Mouse (Mus musculus) cerebellum, adult 11-12 months (tissue): ENCODE data around the gene Rims1.
A peak's percentile ranks its signal among the peaks of the same experiment; 100 is the strongest.

Experiments used
- DNase-seq: peaks from one replicate; pipeline ENCODE4 v3.0.0; 2022

Gene Rims1

DNA sequence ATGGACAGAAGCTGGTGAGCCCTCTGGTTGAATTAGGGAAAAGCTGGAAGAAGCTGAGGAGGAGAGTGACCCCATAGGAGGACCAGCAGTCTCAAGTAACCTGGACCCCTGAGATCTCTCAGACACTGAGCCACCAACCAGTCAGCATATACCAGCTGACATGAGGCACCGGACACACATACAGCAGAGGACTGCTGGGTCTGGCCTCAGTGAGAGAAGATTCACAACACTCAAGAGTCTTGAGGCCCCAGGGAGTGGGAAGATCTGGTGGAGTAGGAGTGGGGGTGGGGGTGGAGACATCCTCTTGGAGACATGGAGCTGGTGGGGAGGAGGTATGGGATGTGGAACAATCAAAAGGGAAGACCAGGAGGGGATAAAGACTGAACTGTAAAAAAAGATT, 233.1 kb downstream of the Rims1 start:
- no peak for DNase-seq

DNA sequence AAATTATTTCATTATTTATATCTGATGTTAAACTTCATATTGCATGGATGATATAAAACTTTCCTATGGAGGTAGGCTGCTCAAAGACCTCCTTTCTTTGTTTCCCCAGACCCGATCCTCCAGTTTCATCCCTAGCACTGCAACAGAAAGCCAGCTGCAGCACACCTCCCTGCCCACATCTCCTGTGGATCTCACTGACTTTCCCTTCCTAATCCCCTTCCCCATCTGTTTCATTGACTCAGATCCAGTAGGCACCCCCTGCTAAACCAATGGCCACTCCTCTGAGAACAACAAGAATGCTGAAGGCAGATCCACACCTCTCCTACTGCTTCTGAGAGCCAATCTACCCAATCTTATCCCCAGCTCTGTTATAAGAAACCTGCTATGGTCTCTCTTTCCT, 259.5 kb downstream of the Rims1 start:
- no peak for DNase-seq

DNA sequence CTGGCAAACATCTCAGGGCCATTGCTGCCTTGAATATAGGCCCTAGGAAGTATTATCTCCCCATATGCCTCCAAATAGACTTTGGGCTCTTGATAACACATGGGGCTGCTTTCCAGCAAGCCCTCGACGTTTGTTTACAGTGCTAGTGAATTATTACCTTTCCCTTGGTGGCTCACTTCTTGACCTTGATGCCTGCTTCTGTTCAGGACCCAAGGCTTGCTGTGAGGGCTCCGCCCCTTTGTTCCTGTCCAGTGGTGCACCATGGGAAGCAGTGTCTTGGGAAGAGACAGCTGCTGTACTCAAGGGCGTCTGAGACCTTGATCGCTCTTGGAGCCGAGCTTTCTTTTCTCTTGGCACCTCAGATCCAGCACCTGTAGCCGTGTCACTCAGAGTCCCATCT, 267.7 kb downstream of the Rims1 start:
- DNase-seq = no peak

DNA sequence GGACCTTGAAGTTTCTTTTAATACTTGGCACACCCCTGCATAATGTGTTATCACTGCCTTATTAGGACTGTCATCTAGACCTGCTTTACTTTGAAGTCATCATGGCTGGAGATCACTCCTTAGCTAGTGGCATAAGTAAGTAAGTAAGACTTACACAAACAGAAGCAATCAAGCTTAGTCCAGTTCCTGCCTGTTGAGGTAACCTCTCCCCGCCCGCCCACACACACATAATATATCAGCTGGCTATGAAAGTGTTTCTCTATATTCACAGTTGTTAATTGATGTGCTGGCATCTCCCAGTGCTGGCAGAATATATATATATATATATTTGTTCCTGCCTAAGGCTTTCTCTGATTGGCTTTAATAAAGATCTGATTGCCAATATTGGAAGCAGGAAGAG, 269.0 kb downstream of the Rims1 start:
- DNase-seq = no peak

DNA sequence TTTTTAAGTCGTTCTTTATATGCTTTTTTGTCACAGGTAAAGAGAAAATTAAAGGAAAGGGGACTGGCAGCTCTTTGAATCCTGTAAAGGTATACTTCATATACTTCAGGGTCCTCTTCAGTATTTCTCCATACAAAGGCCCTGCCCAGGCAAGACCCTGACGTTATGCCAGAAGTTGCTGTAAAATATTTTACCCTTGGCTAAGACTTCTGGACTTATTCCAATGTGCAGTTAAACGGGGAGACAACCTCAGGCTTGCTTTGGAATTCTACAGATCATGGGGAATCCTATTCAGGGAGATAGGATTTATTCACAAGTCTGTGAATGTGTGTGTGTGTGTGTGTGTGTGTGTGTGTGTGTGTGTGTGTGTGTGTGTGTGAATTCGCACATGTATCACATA, 270.7 kb downstream of the Rims1 start:
- no peak for DNase-seq

DNA sequence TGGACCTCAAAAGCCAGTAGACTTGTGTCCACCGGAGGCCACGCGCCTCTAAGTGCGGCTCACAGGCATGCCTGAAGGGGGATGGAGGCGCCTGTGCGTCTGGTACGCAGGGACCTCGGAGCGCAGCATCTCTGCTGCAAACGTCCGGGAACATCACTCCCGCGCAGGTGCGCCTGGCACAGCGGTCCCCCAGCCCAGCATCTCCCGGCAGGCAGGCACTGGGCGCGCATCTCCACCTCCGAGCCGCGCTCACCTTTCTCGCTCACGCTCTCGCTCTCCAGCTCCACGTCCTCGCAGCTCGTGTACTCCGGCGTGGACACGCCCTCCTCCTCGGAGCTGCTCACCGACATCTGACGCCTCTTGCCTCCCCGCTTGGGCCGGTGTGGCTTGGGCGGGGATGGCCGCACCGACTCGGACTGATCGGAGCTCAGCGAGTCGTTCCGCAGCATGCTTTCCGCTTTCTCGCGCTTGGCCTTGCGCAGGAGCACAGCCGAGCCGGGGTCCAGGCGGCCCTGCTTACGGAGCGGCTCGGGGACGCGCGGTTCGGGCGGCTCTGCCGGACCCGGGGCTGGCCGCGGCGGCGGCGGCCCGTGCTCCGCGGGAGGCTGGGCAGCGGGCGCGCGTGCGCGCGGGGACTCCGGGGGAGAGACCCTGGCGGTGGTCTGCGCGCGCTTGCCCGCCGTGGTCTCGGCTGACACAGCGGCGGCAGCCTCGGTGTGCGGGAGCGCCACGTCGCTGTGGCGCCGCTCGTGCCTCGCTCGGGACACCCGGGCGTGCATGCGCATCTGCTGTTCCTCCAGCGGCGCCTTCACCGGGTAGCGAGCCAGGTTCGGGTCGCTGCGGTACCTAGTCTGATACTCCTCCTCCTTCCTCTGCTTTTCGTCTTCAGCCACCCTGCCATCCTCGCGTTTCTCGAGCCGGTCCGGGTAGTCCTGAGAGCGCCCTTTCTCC, 272.4 kb downstream of the Rims1 start:
- peak; percentile 60 for DNase-seq

DNA sequence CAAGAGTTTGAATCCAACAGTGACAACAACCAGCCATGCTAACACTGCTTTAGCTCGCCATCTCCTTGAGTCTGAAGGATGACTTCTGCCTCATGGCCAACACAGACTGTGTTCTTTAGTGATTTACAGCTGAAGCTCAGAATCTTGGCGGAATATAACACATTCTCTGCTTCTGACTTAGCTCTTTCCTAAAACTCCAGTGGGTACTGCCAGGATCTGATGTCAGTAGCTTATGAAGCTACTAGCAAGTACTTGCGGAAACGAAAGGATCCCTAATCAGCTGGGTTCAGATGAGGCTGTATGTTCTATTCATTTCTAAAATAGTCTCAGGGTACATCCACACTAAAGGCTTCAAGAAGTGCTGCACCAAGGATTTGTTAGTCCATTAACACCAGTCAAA, 290.7 kb downstream of the Rims1 start:
- no peak for DNase-seq

DNA sequence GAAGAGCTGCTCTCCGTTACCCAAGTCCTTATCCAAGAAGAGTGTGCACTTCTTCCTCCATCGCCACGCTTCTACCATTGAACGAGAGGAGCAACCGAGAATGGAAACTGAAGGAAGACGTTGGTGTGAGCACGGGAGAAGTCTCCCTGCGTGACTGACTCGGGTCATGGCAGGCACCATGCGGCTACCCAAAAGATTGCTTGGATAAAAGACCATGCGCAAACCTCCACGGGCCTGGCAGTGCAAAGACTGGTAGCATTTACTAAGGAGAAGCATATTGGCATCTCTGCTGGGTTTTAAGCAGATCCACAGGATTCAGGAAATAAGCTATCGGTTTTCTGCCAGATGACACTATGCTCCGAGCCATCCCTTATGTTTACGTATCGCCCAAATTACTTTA, 293.4 kb downstream of the Rims1 start:
- peak; percentile 91 for DNase-seq

DNA sequence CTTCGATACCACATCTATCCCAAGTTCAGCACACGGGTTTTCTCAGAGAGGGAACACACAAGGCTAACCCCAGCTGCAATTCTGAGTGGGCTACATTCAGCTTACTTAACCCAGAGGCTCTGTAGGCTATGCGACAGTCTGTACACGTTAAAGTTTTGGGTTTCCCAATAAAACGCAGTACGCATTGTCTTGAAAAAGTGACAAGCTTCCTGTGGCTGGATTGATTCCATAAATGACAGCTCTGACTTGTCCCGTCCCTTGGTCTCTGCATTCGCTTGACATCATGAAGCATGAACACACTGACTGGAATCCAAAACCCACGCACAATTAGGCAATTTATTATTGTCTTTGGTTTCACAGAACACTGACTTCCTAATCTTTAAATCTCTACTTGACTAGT, 294.2 kb downstream of the Rims1 start:
- peak; percentile 38 for DNase-seq

DNA sequence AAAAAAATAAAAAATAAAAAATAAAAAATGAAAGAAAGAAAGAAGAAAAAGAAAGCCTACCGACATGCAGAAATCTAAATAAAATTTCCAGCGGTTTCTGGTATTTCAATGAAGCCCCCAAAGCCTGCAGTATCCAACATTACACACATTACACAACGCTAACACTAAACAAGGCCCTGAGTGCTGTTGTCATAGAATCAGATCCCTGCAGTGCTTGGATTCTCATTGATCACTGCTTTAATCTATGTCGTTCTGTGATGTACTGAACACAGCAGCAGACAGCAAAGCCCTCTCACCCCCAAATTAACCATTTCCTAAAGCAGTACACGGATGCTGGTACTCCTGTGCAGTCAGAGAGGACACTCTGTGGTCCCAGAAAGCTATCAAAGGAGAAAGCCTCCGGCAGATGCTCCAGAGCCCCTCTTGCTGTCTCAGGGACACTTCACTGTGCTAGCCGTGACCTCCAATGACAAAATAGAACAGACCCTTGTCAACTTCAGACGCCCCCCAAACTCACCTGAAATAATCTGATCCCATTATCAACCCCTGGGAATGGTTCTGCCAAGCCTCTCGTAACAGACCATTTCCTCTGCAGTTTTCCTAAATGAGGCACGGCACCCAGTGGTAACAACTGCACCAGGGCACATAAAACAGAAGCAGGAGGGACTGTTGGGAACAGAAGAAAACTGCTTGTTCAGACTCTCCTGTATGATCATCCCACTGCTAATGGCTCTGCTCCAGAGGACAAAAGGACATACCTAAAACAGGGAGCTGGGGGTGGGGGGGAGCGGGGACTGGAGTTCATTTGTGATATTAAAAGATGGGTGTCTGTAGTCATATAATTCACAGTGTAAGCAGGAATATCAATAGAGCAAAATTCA, 296.8 kb downstream of the Rims1 start:
- peak; percentile 33 for DNase-seq

DNA sequence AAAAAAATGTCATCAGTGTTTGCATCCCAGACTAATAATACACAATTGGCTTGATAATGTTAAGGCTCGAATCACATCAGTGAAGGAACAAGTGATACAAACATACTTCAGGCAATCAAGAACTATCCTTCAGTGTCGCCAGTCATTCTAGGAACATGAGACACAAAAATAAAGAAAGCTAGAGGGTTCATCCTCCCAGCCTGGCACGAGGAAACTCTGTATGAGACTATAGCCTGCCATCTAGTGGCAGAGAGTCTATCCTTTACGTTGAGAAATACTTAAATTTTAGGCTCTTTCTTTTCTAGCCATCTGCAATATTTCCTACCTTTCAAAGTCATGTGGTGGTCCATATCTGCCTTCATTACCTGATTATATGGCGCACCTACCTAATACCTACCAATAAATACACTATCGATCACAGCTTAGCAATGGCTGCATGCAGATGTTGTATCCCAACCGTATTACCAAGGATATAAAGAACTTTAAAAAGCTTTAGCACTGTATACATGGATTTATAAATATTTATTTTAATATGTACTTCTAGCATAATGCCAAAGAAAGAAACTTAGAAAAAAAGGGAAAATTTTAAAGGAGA, 318.4 kb downstream of the Rims1 start:
- DNase-seq = no peak

DNA sequence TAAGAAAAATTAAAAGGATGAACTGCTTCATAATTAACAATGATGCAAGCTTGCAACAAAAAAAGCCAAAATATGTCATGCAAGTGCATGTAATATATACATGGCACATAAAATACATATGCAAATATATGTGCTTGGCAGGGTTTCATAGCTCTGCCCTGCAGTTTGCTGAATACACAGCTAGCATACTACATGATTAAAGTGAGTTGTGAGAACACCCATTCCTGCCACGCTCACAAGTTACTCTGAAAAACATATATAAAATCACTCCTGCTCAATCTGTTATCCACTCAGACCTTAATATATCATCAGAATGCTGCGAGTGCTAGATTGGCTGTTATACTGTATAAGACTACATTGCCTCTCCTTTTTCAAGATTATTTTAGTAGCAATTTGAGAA, 329.6 kb downstream of the Rims1 start:
- no peak for DNase-seq

DNA sequence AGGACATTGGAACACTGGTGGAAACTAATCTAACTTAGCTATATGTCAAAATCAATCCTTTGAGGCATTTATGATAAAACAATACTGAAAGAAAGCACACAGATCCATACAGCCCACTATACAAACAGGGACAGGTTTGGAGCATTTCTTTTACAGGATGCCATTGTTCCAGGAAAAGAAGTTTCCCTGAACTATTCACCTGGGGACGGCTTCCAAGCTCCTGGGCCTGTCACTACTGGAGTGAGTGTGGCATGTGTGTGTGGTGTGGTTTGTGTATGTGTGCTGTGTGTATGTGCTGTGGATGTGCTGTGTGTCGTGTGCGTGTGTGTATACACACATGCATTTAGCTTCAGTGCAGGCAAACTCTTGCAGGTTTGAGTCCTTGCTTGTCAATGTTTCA, 338.8 kb downstream of the Rims1 start:
- no peak for DNase-seq

DNA sequence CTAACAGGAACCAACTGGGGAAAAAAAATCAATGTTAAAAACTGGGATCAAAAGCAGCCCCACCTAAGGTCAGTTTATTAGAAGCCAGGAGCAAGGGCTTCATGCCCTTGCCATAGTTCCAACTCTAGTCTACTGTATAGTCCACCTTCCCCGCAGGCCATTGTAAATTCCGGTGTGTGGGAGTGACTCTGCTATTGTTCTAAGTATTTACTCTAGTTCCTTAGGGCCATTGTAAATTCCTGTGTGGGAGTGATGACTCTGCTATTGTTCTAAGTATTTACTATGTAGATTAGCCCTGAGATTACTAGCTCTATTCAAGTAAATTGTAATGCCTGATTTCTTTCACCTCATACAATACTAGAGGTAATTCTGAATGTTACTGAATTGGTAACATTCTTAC, 339.2 kb downstream of the Rims1 start:
- no peak for DNase-seq

DNA sequence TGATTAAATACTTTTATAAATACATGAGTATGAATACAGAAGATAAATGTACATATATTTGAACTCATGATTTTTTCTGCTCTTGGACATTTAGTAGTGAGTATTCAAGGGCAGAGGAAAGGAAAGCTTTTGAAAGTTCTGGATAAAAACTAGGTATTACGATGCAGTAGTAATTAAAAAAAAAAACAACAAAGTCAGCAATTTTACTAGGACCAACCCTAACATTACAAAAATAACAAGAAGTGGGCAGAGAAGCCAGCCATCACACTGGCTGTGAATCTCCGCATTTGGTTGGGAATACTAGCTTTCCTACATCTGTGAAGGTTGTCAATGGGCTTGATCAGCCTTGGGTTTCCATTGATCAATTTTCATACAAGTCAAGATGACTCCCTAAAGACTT, 381.8 kb downstream of the Rims1 start:
- no peak for DNase-seq

DNA sequence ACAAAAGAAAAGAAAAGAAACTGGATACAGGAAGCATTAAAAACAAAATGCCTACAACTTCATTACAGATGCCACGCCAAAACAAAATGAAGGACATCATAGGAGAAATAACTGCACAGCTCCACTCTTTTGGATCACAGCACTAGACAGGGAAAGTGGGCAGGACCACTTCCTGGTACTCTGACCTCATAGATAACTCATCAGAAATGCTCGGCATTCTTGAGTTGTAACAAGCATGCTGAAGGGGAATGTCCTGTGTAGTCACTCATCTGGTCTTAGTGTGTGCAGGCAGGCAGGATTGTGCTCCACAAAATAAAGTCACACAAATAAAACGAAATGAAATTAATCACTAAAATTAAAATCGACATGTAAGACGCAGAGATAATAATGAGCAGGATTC, 383.7 kb downstream of the Rims1 start:
- no peak for DNase-seq

DNA sequence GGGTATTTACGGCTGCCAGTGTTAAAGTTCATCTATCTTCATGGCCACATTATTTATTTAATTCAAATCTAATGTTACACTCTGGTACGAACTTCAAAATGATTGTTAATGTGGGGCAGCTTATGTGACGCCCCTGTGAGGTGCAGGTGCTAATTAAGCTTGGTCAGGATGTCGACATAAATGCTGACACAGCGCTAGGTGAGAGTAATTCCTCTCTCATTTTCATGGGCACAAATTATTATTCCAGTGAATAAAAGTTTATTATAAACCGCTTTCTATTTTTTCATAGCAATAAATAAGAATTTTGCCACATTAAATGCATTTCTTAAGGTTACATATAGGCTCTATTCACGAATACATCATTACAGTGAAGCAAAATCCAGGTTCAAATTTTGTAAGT, 395.6 kb downstream of the Rims1 start:
- DNase-seq = no peak

DNA sequence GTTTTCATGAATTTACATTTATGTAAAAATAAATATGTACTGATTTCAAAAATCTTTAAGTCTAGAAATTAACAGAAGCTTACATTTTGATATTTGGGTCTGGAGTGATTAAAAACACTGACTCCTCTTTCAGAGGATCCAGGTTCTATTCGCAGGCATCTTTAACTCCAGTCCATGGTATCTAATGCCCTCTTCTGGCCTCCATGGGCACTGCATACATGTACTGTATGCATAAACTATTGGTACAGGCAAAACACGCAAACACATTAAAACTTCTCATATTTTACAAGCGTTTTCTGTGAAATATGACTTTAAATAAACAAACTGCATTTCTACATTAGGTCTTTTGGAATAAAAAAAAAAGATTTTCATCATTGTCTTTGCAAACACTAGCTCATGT, 419.4 kb downstream of the Rims1 start:
- DNase-seq = no peak

DNA sequence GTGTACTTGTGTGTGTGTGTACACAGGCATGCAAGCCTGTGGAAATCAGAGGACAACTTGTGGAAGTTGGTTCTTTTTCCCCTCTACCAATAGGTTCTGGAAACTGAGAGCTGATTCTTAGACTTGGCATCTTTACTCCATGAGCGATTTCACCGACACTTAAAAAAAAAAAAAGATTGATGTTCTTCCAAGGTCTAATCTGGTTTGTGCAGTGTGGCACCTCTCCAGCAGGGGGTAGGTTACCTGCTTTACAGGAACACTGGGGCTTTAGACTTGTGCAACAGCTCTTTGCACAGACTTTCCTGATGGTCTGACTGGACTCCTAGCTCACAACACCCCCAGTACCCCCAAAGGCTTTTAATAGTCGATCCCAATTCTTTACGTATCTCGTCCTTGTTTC, 428.1 kb downstream of the Rims1 start:
- DNase-seq = no peak

DNA sequence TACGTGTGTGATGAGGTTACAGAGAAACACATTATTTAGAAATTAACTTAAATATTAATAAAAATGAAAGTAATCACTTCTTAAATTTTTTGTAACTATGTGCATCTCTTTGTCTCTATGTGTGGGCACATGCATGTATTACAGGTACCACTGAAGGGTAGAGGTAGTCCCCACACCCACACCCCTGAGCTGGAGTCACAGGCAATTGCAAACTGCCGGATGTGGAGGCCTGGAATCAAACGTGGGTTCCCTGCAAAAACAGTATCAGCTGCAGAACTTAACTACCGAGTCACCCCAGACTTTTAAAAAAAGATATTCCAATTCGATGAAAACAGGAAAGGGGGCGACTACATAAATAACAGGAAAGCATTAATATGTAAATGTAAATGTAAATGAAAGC, 428.7 kb downstream of the Rims1 start:
- no peak for DNase-seq

DNA sequence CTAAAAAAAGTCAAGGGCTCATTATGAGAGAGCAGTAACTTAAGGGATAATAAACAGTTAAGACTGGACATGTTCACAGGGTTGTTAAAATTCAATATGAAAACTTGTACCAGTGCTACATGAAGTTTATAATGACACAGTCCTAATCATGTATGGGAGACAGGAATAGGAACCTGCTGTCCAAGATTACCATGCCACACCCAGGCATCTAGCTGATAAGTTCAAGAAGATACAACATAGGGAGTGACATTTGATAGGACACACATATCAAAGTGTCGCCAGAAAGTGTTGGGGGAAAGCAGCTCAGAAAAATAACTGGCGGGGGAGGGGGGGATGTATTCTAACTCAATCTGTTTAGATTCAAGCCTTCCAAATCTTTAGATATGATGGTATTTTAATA, 449.6 kb downstream of the Rims1 start:
- DNase-seq = no peak

DNA sequence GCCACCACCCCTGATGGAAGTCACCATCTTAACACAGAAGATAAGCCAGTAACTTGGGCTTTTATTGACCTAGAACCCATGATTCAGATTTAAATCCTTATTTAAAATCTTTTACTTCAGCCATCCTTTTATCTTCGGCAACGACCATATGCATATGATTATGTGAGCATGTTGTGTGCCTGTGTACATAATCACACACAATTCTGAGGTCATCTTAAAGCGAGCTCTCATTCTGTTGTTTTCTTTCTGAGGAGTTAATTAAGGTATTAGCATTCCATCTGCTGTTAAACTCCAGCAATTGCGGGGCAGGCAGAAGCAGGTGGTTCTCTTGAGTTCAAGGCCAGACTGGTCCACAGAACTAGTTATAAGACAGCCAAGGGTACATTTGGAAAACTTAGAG, 452.1 kb downstream of the Rims1 start:
- no peak for DNase-seq

DNA sequence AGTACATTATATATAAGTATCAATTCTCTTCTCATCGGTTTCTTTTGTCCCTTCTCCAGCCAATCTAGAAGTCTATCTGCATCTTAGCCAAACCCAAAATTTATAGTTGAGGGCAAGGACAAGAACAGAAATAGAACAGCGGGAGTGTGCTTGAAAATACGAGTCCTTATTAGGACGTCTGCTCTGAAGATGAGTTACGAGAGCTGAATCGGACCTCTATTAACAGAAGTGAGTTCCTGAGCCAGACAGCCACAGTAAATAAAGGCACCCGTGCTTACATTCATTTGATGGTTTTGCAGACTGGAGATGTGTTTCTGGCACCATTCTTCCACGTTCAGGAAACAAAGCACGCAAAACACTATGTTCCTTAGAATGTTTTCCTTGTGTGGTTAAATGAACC, 466.9 kb downstream of the Rims1 start:
- DNase-seq = no peak
